Mouse (Mus musculus) C2C12 (cell line): ENCODE measurements around the gene Tppp3. TPM values are rescaled to one million over a fixed set of nuclear protein-coding genes. Genes with fewer than 3 reads are reported as not detected.

Source experiments
- H3K27me3 ChIP-seq: one replicate; pipeline ENCODE4 v1.6.1; 2011; ENCODE audit not compliant: control insufficient read depth, insufficient read depth, insufficient read length
- H3K36me3 ChIP-seq: one replicate; pipeline ENCODE4 v1.6.1; 2011; ENCODE audit not compliant: control insufficient read depth, insufficient read depth
- H3K4me3 ChIP-seq: one replicate; pipeline ENCODE4 v1.5.1; 2011; ENCODE audit warnings: mild to moderate bottlenecking, control low read depth; ENCODE audit not compliant: poor library complexity, insufficient read depth, severe bottlenecking
- H3K79me2 ChIP-seq: one replicate; pipeline ENCODE4 v1.6.1; 2011; ENCODE audit not compliant: control insufficient read depth, insufficient read depth
- H3K79me3 ChIP-seq: one replicate; pipeline ENCODE4 v1.6.1; 2011; ENCODE audit warnings: low read depth, control low read depth
- H3ac ChIP-seq: one replicate; pipeline ENCODE3; 2011; ENCODE audit warnings: low read depth; ENCODE audit not compliant: control insufficient read depth, insufficient read length
- CEBPB ChIP-seq: IDR thresholded peaks from one replicate; pipeline ENCODE4 v1.6.1; 2011; ENCODE audit warnings: low read depth, mild to moderate bottlenecking, control low read depth, moderate library complexity
- CTCF ChIP-seq: IDR thresholded peaks from one replicate; pipeline ENCODE4 v1.5.1; 2011; ENCODE audit not compliant: control insufficient read depth, insufficient read depth, insufficient read length
- FOSL1 ChIP-seq: IDR thresholded peaks from one replicate; pipeline ENCODE4 v1.8.0; 2011; ENCODE audit warnings: mild to moderate bottlenecking, low read length; ENCODE audit not compliant: poor library complexity, insufficient read depth, severe bottlenecking
- MAX ChIP-seq: IDR thresholded peaks from one replicate; pipeline ENCODE4 v1.6.1; 2011; ENCODE audit warnings: mild to moderate bottlenecking, control low read depth
- MYOD1 ChIP-seq: IDR thresholded peaks from one replicate; pipeline ENCODE4 v1.6.1; 2011; ENCODE audit warnings: low read depth; ENCODE audit not compliant: control insufficient read depth, insufficient read length
- MYOG ChIP-seq: IDR thresholded peaks from one replicate; pipeline ENCODE4 v1.6.1; 2011; ENCODE audit not compliant: control insufficient read depth, insufficient read length; ENCODE audit errors: extremely low read depth
- USF1 ChIP-seq: IDR thresholded peaks from one replicate; pipeline ENCODE4 v1.6.1; 2011; ENCODE audit warnings: low read depth, mild to moderate bottlenecking, control low read depth, moderate library complexity
- polyA plus RNA-seq: library from polyadenylated mRNA; unstranded; fragments of >200 nt; fragmentation: generic; extraction: Trizol; gene quantifications from one replicate; pipeline ENCODE4 v1.2.1, GENCODE M21; 2012; ENCODE audit warnings: missing spikeins

Tppp3 gene
- polyA plus RNA-seq, 1 experiment, result 219 TPM

DNA sequence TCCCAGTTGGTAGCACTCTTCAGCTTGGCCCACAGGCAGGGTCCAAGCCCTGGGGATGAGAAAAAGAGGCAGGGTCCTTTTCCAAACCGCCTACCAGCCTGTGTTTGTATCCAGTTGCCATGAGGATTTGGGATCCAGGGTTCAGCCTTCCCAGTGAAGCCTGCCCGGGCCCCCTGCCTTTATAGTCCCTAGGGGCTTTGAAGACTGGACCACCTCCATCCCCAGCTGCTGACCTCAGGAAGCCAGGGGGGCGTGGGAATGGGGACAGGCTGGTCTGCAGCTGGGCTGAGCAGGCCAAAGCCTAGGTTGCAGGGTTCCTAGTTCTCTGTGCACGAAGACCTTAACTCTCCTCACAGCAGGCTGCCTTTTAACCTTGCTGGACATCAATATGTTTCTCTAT, 3.9 kb upstream of the Tppp3 start:
- Histone ChIP-seq H3K79me2 (peaks cover 3% of the 10 kb centered on the region), H3K79me3 (no peaks in the 10 kb centered on the region), H3K27me3 (no peaks in the 10 kb centered on the region), H3ac (no peak overlapping the region), H3K36me3 (peaks cover 24% of the 10 kb centered on the region), H3K4me3 (no peak overlapping the region)
- no peak for TF ChIP-seq FOSL1
- no peak for TF ChIP-seq MYOG
- TF ChIP-seq CEBPB, result no peak
- no peak for TF ChIP-seq USF1
- TF ChIP-seq MYOD1, result no peak
- TF ChIP-seq CTCF, result no peak
- no peak for TF ChIP-seq MAX

DNA sequence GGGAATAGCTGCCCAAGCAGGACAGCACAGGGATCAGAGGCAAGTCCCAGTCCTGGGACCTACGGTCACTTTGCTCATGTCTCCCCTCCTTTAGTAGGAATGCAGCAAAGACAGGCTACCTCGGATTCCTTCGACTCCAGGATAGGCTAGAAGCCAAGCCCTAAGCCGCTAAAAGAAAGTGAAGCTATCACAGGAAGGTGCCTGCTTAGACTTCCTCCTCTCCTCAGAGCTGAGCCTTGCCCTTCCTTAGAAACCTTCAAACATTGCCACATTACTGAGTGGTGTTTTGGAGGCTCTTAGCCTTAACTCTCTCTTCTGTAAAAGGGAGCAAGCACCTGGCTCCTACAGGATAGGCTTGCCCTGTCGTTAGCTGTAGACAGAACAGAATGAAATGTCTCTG, 3.4 kb upstream of the Tppp3 start:
- Histone ChIP-seq H3K79me3 (no peaks in the 10 kb centered on the region), H3ac (no peak overlapping the region), H3K4me3 (no peak overlapping the region), H3K27me3 (no peaks in the 10 kb centered on the region), H3K79me2 (peaks cover 8% of the 10 kb centered on the region), H3K36me3 (peaks cover 24% of the 10 kb centered on the region)
- TF ChIP-seq MAX, result no peak
- TF ChIP-seq MYOD1, result no peak
- TF ChIP-seq CTCF, result no peak
- TF ChIP-seq CEBPB, result no peak
- TF ChIP-seq MYOG, result no peak
- no peak for TF ChIP-seq FOSL1
- no peak for TF ChIP-seq USF1

DNA sequence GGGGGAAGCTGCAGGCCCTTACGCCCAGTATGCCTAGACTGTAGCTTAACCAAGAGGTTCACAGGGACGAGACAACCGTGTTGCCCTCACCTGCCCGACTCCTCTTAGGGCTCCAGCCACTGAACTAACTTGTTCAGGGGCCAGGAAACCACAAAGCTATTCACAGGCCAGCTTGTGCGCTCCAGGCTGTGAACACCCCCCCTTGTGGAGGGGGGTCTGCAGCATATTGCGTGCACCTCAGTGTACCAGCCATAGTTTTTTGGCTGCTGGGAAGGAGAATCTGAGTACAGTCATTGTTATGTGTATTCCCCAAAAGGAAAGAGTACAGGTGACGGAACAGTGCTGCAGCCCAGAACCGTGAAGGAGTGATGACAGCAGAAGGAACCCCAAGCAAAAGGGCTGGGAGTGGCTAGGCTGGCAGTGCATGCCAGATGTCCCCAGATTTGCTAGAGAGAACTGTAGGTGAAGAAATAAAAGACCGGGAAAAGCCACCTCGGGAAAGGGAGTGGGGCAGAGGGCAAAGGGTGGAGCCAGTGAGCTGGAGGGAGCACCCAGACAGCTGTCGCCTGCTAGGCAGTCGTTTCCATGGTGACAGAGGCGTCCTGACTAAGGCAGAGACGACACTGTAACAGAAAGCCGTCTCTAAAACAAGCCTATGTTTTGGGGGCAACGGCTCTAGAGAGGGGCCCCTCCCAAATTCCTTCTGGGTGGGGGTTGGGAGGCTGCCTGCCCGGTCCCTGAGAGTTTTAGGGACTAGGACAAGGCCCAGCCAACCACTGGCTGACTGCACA, 2.7 kb upstream of the Tppp3 start:
- TF ChIP-seq MYOG, result no peak
- peak; percentile 70 for TF ChIP-seq MYOD1
- no peak for TF ChIP-seq USF1
- Histone ChIP-seq H3ac (no peak overlapping the region), H3K79me2 (peaks cover 9% of the 10 kb centered on the region), H3K79me3 (no peaks in the 10 kb centered on the region), H3K4me3 (no peak overlapping the region), H3K36me3 (peaks cover 24% of the 10 kb centered on the region), H3K27me3 (no peaks in the 10 kb centered on the region)

DNA sequence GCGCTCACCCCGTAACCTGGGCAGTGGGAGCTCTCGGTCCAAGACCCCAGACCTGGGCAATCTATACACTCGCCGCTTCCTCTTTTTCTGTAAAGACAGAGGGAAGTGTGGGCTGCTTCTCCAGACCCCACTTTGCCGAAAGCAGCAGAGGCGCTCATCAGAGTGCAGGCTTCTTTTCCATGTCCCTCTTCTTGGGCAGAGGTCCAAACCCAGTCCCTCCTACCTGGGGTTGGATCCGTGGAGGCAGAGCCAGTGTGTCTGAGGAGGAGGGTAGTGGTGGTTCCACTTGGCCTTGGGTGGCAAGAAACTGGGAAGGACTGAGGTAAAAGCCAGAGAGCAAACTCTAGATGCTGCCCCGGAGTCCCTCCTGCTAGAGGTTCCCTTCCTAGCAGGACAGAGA, 1.7 kb upstream of the Tppp3 start:
- Histone ChIP-seq H3K4me3 (no peak overlapping the region), H3K79me3 (no peaks in the 10 kb centered on the region), H3ac (no peak overlapping the region), H3K79me2 (peaks cover 9% of the 10 kb centered on the region), H3K27me3 (no peaks in the 10 kb centered on the region), H3K36me3 (peaks cover 24% of the 10 kb centered on the region)
- TF ChIP-seq MAX, result no peak
- TF ChIP-seq CEBPB, result no peak
- no peak for TF ChIP-seq MYOD1
- TF ChIP-seq FOSL1, result no peak
- TF ChIP-seq USF1, result no peak
- TF ChIP-seq MYOG, result no peak
- no peak for TF ChIP-seq CTCF

DNA sequence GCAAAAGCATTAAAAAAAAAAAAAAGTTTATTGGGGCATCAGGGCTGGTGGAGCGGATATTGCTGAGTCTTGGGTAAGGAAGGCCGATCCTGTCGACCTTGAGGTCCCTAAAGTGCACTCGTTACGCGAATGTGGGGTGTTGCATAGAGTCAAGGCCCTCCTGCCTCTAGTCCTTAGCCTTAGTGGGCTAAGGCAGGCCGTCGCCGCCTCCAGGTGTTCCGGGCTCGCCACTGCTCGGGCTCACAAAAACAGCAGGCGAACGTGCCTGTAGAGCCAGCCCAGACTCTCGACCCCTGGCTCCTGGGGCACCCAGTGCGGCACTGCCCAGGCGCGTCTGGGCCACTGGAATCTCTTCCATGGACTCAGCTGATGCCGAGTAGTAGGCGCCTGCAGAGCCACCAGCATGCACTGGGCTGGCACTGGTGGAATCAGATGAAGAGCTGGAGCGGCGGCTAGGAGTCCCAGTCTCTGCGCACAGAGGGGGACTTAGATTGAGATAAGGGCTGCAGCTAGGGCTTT, 1.1 kb upstream of the Tppp3 start:
- peaks cover 24% of the 10 kb centered on the region for H3K36me3 ChIP-seq
- no peaks in the 10 kb centered on the region for H3K79me3 ChIP-seq
- peaks cover 9% of the 10 kb centered on the region for H3K79me2 ChIP-seq
- no peak overlapping the region for H3K4me3 ChIP-seq
- no peak for TF ChIP-seq MAX
- TF ChIP-seq USF1, result no peak
- TF ChIP-seq MYOD1, result no peak
- H3K27me3 ChIP-seq, result no peaks in the 10 kb centered on the region
- no peak overlapping the region for H3ac ChIP-seq

DNA sequence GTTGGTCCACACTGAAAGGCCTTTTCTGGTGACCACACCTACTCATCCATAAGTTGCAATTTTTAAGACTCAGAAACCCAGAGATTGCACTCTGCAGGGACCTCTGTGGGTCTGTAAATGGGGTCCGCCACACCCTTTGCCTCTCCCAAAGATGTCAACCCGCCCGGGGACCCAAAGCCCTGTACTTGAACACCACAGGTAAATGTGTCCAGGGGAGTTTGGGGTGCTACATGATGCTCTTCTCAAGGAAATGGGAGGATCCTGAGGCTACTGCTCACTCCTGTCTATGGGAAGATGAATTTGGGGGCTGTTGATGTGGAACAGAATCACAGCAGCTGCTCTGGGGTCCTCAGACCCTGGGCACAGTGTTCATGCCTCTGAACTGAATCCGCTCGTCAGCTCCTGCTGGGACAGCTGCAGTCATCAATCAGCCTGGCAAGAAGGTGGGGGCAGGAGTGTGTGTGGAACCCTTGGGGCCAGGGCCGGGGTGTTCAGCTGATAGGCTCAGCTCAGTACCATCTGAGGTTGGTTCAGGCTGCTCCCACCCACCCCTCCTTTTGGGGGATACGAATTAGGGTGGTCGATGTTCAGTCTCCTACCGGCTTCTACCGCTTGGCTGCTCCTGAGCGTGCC, 529 bp downstream of the Tppp3 start:
- Histone ChIP-seq H3K79me2 (peaks cover 9% of the 10 kb centered on the region), H3K36me3 (peaks cover 21% of the 10 kb centered on the region), H3ac (peak overlapping the region; percentile 66), H3K4me3 (peak overlapping the region; percentile 28), H3K79me3 (no peaks in the 10 kb centered on the region), H3K27me3 (no peaks in the 10 kb centered on the region)
- TF ChIP-seq MYOD1 (peak; percentile 99), FOSL1 (no peak)
